Mouse (Mus musculus): ENCODE results near the gene Rras. TPM values are rescaled to one million over a fixed set of nuclear protein-coding genes. Genes with fewer than 3 reads are reported as not detected.
A peak's percentile ranks its signal among the peaks of the same experiment; 100 is the strongest.

Rras gene
- total RNA-seq, 2 experiments from 2014 or later: 1.1 to 6.1 TPM

DNA sequence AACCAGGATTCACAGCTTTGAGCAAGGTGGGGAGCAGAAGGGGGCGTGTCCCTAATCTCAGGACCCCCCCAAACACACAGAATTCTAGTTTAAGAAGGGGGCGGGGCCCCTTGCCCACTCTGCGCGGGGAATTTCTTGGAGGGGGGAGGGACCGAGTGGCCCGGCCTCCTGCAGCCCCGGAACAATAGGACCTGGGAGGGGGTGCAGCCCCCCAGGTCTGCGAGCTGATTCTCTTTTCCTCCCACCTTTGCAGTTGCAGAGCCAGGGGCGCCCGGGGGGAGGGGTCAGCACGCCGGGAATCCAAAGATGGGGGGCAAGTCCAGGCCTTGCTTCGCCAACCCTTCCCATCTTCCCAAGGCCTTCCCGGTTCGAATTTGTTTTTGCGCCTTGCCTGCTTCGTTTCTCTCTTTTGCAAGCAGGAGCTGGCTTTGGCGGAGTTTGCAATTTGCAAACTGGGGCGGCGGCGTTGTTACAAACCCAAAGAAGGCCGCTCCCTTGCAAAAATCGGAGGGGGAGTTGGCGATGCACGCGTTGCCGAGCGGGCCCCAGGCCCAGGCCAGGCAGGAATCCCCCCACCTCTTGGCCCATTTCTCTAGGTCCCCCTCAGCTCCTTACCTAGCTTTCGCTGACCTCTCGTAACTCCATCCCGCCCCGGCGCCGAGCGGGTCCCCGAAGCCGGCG, 34.6 kb downstream of the Rras start:
- no peak for ATAC-seq (replicated peaks; ENCODE audit: poor library complexity)

DNA sequence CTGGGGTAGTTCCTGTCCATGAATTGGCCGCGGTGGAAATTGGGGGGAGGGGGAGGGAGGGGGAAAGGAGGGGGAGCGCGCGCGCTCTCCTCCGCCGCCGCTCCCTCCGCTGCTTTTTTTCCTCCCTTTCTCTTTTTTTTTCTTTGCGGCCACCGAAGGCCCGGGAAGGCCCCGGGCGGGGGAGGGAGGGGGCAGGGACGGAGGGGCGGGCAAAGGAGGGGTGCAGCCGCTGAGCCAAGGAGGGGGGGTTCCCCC, 35.0 kb downstream of the Rras start, which contains the start of gene Prr12:
Prr12 (minus strand) TSS at position 20 of the 255 bp plus-strand sequence.
- ATAC-seq (replicated peaks; ENCODE audit: poor library complexity): no peak

DNA sequence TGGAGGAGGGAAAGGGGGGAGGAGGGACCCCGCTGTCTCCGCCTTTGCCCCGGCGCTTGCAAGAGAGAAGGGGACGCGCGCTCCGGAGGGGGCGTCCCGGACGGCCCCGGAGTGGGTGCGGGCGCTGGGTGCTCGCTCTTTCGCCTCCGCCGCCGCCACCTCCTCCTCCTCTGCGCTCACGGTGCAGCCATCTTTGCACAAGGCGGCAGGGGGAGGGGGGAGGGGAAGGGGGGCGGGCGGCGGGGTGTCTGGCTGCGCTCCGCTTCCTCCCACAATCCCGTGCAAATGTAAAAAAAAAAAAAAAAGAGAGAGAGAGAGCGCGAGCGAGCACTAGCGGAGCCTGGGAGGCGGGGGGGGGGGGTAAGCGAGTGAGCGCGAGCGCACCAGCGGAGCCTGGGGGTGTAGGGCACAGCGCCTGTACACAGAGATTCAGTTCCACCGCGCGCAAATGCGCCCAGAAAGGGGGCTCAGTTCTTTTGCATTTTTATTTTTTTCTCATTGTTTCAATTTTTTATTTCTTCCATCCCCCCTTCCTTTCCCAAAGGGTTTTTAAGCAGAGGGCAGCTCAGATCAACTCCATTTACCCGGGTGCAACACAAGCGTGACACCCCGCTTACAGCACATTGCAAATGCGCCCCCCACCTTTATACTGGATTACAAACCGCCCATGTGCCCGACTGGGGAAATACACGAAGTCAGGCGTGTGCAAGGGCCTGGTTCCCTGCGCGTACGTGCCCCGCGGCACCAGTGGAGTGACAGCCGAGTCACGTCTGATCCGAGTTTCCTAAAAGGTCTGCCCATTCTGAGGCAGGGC, 35.6 kb downstream of the Rras start:
- peak; percentile 53 for ATAC-seq (replicated peaks; ENCODE audit: poor library complexity)

DNA sequence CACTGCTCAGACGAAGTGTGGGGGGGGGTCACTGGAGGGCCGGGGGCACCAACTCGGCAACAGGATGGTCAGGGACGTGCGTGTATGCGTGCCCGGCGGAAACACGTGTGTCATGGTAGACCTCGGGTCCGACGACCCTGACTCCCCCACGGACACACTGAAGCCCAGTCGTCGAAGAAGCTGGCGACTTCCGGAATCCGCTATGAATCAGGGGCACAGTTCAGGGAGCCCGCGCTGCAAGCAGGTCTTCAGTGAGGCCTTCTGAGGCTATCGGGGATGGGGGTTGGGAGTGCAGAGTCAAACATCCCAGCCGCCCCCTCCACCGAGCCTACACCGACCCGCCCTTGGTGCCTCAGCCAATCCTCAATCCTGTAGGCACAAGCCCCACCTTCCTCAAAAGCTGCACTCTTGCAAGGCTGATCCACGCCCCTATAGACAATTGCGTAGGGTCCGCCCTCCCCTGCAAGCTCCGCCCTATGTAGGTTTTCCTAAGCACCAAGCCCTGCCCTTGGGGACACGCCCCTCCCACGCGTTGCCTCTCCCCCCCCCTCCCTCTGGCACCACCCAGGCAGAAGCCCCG, 36.3 kb downstream of the Rras start:
- peak; percentile 87 for ATAC-seq (replicated peaks; ENCODE audit: poor library complexity)

DNA sequence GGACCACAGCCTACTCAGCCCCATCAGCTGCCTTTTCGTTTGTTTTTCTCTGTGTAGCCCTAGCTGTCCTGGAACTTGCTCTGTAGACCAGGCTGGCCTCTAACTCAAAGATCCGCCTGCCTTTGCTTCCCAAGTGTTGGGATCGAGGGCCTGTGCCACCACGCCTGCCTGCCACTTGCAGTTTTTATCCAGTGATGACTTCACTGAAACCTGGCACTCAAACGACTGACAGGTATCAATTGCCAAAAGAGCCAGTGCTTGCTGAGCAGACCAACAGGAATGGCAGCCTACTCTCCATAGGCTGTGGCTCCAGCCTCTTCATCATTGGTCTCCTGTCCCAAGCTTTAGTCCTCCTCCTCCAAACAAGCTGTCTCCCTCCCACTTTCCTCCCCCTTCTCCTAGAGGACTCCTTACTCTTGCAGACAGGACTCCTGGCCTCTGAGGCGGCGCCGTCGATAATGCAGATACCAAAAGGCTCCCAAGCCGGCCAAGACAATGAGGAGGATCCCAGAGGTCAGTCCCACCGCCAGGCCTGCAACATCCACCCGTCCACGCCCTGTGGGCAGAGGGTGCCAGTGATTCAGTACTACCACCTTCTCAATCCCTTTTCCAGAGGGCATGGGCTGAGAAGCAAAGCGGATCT, 38.7 kb downstream of the Rras start:
- no peak for ATAC-seq (replicated peaks; ENCODE audit: poor library complexity)

DNA sequence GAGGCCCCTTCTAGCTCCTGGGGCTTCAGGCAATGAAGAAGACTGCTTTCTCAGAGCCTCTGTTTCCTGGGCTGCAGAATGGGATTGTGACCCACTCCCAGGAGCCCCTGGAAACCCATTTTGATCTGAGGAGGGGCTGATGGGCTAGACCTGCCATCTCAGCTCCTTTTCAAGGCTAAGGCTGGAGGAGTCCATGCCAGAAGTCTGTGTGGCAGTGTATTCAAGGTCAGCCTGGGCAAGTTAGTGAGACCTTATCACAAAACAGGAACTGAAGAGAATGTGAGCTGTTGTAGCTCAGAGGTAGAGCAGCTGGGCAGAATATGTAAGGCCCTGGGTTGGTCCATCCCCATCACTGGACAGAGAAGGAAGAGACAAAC, 39.2 kb downstream of the Rras start:
- ATAC-seq (replicated peaks; ENCODE audit: poor library complexity): no peak

DNA sequence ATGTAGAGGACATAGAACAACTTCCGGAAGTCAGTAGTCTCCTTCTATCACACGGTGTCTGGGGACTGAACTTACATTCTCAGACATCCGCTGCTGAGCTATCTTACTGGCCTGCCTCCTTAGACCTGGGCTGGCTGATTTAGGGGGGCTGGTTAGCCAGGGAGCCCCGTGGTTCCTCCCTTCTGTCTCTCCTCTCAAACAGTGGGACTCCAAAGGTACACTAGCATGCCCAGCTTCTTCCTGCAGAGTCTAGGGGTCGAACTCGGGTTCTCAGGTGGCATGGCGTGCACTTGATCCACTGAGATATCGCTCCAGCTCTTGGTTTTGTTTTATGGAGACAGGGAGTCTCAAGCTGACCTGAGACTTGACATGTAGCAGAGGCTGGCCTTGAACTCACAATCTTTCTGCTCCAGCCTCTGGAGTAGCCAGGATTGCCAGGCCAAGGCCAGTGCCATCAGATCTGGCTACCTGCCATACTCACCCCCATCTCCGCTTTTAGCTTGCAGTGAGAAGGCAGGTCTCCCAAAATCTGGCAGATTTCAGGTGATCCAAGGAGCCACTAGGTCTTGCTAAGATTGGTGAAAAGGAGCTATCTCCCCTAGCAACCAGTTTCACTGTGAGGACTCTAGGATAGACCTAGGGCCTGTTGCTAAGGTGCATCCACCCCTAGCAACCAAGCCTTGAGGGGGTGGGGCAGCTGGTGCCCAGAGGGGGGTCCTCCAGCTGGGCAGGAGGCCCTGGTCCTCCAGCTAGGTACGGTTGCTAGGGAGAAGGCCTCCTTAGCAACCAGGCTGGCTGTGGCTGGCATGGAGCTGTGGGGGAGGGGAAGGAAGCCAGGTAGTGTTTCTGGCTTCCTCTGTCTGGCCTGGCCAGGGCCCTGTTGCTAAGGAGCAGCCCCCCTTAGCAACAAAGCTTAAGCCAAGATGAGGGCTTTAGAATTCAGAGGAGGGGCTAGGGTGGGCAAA, 41.1 kb downstream of the Rras start:
- no peak for ATAC-seq (replicated peaks; ENCODE audit: poor library complexity)

DNA sequence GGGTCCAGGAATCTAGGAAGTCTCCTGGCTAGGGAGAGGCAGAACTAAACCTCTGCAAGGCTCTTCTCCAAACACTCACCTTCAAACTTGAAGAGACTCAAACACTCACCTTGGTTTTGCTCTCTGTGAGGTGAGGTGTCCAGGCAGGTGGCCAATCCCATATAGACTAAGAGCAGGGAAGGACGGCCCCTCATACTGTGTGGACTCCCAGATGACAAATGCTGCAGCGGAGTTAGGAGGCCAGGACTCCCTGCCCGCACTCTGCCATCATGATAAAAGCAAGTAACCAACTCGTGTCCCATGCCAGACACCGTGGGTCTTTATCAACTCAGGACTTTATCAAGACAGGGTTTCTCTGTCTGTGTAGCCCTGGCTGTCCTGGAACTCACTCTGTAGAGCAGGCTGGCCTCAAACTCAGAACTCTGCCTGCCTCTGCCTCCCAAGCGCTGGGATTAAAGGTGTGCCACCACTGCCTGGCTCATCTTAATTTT, 42.9 kb downstream of the Rras start:
- no peak for ATAC-seq (replicated peaks; ENCODE audit: poor library complexity)

DNA sequence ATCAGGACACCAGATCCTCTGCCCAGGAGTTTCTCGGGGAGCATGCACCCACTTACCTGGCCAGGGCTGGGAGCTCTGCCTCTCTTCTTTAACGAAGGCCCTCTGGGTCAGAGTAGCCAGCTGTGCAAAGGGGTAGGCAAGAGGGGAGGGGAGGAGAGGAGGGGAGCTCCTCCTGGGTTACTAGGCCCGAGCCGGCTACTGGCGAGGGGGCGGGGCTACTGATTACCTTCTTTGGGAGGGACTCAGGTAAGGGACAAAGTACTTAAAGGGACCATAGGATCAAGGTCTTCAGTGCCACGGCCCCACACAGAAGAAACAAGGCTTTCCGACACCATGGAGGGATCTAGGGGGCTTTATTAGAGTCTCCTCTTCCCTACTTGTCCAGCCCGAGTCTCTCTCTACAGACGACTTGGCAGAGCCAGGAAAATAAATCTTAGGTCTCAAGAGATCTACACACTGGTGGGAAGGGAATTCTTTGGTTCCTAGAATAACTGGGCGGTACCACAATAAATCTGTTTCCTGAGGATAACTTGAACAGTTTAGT, 43.8 kb downstream of the Rras start:
- ATAC-seq (replicated peaks; ENCODE audit: poor library complexity): no peak

DNA sequence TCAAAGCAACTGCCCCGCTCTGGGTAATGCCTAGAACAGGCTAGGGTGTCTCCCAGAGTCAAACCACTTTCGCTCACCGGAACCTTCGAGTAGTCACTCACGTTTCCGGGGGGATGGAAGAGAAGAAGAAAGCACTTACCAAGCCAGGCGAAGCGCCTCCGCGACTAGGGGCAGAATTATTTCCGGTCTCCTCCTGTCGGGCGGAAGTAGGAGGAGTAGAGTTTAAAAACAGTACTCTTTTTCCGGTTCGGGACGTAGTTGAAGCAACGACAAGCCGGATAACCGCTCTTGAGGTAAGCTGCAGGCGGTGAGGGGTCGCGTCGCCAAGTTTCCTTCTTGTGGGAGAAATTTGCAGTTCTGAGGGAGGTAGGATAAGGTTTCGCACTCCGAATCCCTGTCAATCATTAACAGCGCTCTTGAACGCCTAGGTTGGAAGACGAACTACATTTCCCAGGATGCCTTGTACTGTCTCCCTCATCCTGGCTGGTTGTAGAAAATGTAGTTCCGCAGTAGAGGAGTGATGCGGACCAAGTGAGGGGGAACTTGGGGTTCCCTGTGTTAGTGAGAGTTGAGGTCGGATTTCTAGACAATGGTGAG, 44.6 kb downstream of the Rras start, which contains the start of the genes Nosip and Prrg2:
Nosip (plus strand) TSS at position 191 of the 597 bp plus-strand sequence.
Prrg2 (minus strand) TSS at position 439 of the 597 bp plus-strand sequence.
- peak; percentile 98 for ATAC-seq (replicated peaks; ENCODE audit: poor library complexity)

DNA sequence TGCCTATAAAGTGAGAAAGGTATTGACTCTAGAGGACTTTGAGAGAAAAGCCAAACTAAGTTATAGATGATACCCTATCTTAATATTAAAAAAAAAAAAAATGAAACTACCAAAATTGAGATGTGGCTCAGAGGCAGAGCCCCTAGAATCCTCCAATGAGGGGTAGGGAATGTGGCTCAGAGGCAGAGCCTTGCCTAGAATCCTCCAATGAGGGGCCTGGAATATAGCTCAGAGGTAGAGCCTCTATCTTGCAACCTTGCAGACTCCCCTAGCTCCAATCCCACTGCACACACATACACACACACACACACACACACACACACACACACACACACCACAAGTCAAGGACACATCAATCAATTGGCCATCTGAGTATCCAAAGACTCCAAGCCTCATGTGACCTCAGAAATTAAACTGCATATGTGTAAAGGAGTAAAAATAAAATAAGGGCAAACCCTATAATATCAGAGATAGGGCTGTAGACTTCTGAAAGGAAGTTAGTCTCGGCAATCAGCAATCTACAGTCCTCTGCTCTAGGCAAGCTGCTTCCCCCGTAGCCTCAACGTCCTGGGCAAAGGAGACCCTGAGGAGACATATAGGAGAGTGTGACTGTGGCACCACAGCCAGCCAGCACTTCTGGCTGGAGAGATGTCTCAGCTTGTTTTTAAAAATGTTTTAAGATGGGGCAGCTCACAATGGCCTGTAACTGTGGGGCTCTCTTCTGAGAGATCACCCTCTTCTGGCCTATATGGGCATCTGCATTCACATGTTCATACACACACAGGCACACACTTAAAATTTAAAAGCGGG, 49.6 kb downstream of the Rras start:
- peak; percentile 44 for ATAC-seq (replicated peaks; ENCODE audit: poor library complexity)

DNA sequence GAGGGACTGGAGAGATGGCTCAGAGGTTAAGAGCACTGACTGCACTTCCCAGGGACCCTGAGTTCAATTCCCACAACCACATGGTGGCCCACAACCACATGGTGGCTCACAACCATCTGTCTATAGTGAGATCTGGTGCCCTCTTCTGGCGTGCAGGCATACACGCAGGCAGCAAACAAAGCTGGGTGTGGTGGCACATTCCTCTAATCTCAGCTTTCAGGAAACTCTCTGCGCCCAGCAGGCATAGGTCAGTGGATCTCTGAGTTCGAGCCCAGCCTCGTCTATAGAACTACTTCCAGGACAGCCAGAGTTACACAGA, 50.2 kb downstream of the Rras start:
- ATAC-seq (replicated peaks; ENCODE audit: poor library complexity): peak; percentile 88

DNA sequence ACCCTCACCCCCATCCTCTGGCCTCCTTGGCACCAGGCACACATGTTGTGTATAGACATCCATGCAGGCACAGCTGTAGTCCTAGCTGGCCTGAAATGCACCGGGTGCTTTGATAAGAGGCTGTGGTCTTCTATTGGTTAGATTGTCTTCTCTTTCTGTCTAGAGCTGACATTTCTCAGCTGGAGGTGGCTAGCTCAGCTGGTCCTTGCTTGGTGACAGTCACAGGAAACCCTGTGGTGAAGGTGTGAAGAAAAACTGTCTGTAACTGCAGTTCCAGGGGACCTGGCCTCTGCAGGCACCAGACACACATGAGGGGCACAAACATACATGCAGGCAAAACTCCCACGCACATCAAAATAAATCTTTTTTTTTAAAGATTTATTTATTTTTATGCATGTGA, 51.9 kb downstream of the Rras start:
- ATAC-seq (replicated peaks; ENCODE audit: poor library complexity): no peak

Other genes starting within 250 kb of the Rras start
Only the 30 nearest of the 35 such genes appear.
- 8.0 and 10.4 TPM in 2 replicates for gene Akt1s1, start 169.0 kb upstream of the Rras start, total RNA-seq (2015)
- 23.9 and 24.9 TPM in 2 replicates for gene Akt1s1, start 169.0 kb upstream of the Rras start, total RNA-seq (2017)
- gene Tbc1d17, start 168.9 kb upstream of the Rras start, total RNA-seq (2015): 15.2 and 19.2 TPM in 2 replicates
- 13.6 and 13.8 TPM in 2 replicates for gene Tbc1d17, start 168.9 kb upstream of the Rras start, total RNA-seq (2017)
- 43.4 and 49.9 TPM in 2 replicates for gene Pnkp, start 160.8 kb upstream of the Rras start, total RNA-seq (2015)
- 60.7 and 69.8 TPM in 2 replicates for gene Pnkp, start 160.8 kb upstream of the Rras start, total RNA-seq (2017)
- 55.3 and 63.9 TPM in 2 replicates for gene Ptov1, start 148.2 kb upstream of the Rras start, total RNA-seq (2015)
- 25.5 and 41.5 TPM in 2 replicates for gene Ptov1, start 148.2 kb upstream of the Rras start, total RNA-seq (2017)
- 26.0 and 36.8 TPM in 2 replicates for gene Med25, start 125.2 kb upstream of the Rras start, total RNA-seq (2015)
- gene Med25, start 125.2 kb upstream of the Rras start, total RNA-seq (2017): 11.4 and 14.5 TPM in 2 replicates
- 9.8 and 10.6 TPM in 2 replicates for gene Fuz, start 121.9 kb upstream of the Rras start, total RNA-seq (2015)
- gene Fuz, start 121.9 kb upstream of the Rras start, total RNA-seq (2017): 16.6 and 19.9 TPM in 2 replicates
- gene Ap2a1, start 88.5 kb upstream of the Rras start, total RNA-seq (2015): 36.1 and 40.4 TPM in 2 replicates
- gene Ap2a1, start 88.5 kb upstream of the Rras start, total RNA-seq (2017): 25.8 and 39.8 TPM in 2 replicates
- not detected in 2 replicates for gene Tsks, start 74.8 kb upstream of the Rras start, total RNA-seq (2015)
- not detected in 2 replicates for gene Tsks, start 74.8 kb upstream of the Rras start, total RNA-seq (2017)
- 0.42 and 0.54 TPM in 2 replicates for gene Cpt1c, start 43.1 kb upstream of the Rras start, total RNA-seq (2015)
- gene Cpt1c, start 43.1 kb upstream of the Rras start, total RNA-seq (2017): 0.25 and 1.6 TPM in 2 replicates
- 147 and 153 TPM in 2 replicates for gene Prmt1, start 31.4 kb upstream of the Rras start, total RNA-seq (2015)
- 113 and 135 TPM in 2 replicates for gene Prmt1, start 31.4 kb upstream of the Rras start, total RNA-seq (2017)
- 71.9 and 79.5 TPM in 2 replicates for gene Irf3, start 20.3 kb upstream of the Rras start, total RNA-seq (2015)
- gene Irf3, start 20.3 kb upstream of the Rras start, total RNA-seq (2017): 70.4 and 89.4 TPM in 2 replicates
- 22.6 and 25.9 TPM in 2 replicates for gene Bcl2l12, start 19.2 kb upstream of the Rras start, total RNA-seq (2015)
- 26.2 and 28.0 TPM in 2 replicates for gene Bcl2l12, start 19.2 kb upstream of the Rras start, total RNA-seq (2017)
- 19.5 and 21.9 TPM in 2 replicates for gene Scaf1, start 1.6 kb upstream of the Rras start, total RNA-seq (2015)
- gene Scaf1, start 1.6 kb upstream of the Rras start, total RNA-seq (2017): 8.7 and 11.2 TPM in 2 replicates
- gene Prr12, start 34.9 kb downstream of the Rras start, total RNA-seq (2015): 20.5 and 21.7 TPM in 2 replicates
- 2.8 and 4.0 TPM in 2 replicates for gene Prr12, start 34.9 kb downstream of the Rras start, total RNA-seq (2017)
- gene Nosip, start 44.5 kb downstream of the Rras start, total RNA-seq (2015): 39.7 and 45.0 TPM in 2 replicates
- gene Nosip, start 44.5 kb downstream of the Rras start, total RNA-seq (2017): 46.8 and 49.2 TPM in 2 replicates
- gene Prrg2, start 44.7 kb downstream of the Rras start, total RNA-seq (2015): 2.6 and 4.7 TPM in 2 replicates
- 3.0 and 4.2 TPM in 2 replicates for gene Prrg2, start 44.7 kb downstream of the Rras start, total RNA-seq (2017)
- gene Rcn3, start 74.3 kb downstream of the Rras start, total RNA-seq (2015): 4.6 and 7.8 TPM in 2 replicates
- 5.4 TPM in 2 replicates for gene Rcn3, start 74.3 kb downstream of the Rras start, total RNA-seq (2017)
- 0.54 and 0.62 TPM in 2 replicates for gene Fcgrt, start 85.9 kb downstream of the Rras start, total RNA-seq (2015)
- 3.9 TPM in 2 replicates for gene Fcgrt, start 85.9 kb downstream of the Rras start, total RNA-seq (2017)
- gene Rps11, start 106.5 kb downstream of the Rras start, total RNA-seq (2015): 3,046 and 3,197 TPM in 2 replicates
- gene Rps11, start 106.5 kb downstream of the Rras start, total RNA-seq (2017): 1,081 and 1,541 TPM in 2 replicates
- 2,930 and 3,118 TPM in 2 replicates for gene Rpl13a, start 110.8 kb downstream of the Rras start, total RNA-seq (2015)
- 3,320 and 3,859 TPM in 2 replicates for gene Rpl13a, start 110.8 kb downstream of the Rras start, total RNA-seq (2017)
- gene Gm45713, start 118.3 kb downstream of the Rras start, total RNA-seq (2015): not detected in 2 replicates
- gene Gm45713, start 118.3 kb downstream of the Rras start, total RNA-seq (2017): 1.4 TPM in 1 of 2 replicates, not detected in the other
- 8.2 and 8.5 TPM in 2 replicates for gene Flt3l, start 118.5 kb downstream of the Rras start, total RNA-seq (2015)
- 4.7 and 7.0 TPM in 2 replicates for gene Flt3l, start 118.5 kb downstream of the Rras start, total RNA-seq (2017)
- 114 and 146 TPM in 2 replicates for gene Pih1d1, start 136.3 kb downstream of the Rras start, total RNA-seq (2015)
- gene Pih1d1, start 136.3 kb downstream of the Rras start, total RNA-seq (2017): 34.9 and 61.8 TPM in 2 replicates
- 57.5 and 59.3 TPM in 2 replicates for gene Aldh16a1, start 136.6 kb downstream of the Rras start, total RNA-seq (2015)
- gene Aldh16a1, start 136.6 kb downstream of the Rras start, total RNA-seq (2017): 23.4 and 25.8 TPM in 2 replicates
- gene Slc17a7, start 146.0 kb downstream of the Rras start, total RNA-seq (2015): 0.07 TPM in 1 of 2 replicates, not detected in the other
- gene Slc17a7, start 146.0 kb downstream of the Rras start, total RNA-seq (2017): not detected in 2 replicates
- not detected in 2 replicates for gene Gfy, start 161.6 kb downstream of the Rras start, total RNA-seq (2015)
- gene Gfy, start 161.6 kb downstream of the Rras start, total RNA-seq (2017): not detected in 2 replicates
- not detected in 2 replicates for gene Pth2, start 163.0 kb downstream of the Rras start, total RNA-seq (2015)
- gene Pth2, start 163.0 kb downstream of the Rras start, total RNA-seq (2017): not detected in 2 replicates
- gene Ccdc155, start 186.9 kb downstream of the Rras start, total RNA-seq (2015): 0.15 TPM in 1 of 2 replicates, not detected in the other
- gene Ccdc155, start 186.9 kb downstream of the Rras start, total RNA-seq (2017): 0.34 TPM in 1 of 2 replicates, not detected in the other
- 3.8 and 5.4 TPM in 2 replicates for gene Dkkl1, start 194.2 kb downstream of the Rras start, total RNA-seq (2015)
- 4.2 and 5.6 TPM in 2 replicates for gene Dkkl1, start 194.2 kb downstream of the Rras start, total RNA-seq (2017)
- 2.2 TPM in 1 of 2 replicates, not detected in the other for gene Tead2, start 197.8 kb downstream of the Rras start, total RNA-seq (2015)
- 0.20 TPM in 1 of 2 replicates, not detected in the other for gene Tead2, start 197.8 kb downstream of the Rras start, total RNA-seq (2017)

Data from megakaryocyte progenitor cell, adult 5-6 weeks (primary cell).